8 mouse cellular contexts compared by ENCODE assay signal in the genomic region with DNA sequence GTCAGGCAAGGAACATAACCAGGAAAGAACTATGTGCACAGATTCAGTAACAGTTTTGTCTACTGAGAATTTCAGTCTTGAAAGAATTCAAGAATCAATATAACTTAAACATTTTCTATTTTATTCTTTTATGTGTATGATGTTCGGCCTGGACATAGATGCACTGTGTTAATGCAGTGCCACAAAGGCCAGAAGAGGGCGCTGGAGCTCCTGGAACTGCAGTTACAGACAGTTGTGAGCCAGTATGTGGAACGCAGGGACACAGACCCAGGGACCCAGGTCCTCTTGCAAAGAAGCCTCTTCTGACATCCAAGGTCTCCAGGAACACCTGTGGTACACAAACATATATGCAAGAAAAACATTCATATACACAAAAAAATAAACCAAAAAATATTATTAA. TPM values are rescaled to one million over a fixed set of nuclear protein-coding genes. Genes with fewer than 3 reads are reported as not detected.
A peak's percentile ranks its signal among the peaks of the same experiment; 100 is the strongest.
DNase-seq lines count a peak whose midpoint lies in the region; ATAC-seq and TF ChIP-seq lines count a peak whose summit lies in the region.
"Had no signal": no experiment of that assay in that cellular context is flagged by ENCODE, and none has a peak within 500 bp of the region (broad histone marks: within the 10 kb centered on the region; RNA-seq: fewer than 3 reads in every experiment).

No protein-coding gene starts in this region.

- no peak overlapping the region for H3K4me2 ChIP-seq in neural tube, embryonic 15.5 days

- peaks cover 19% of the 10 kb centered on the region for H3K4me1 ChIP-seq in E14TG2a.4 (replicated peaks; ENCODE audit: low read depth, low read length)
- H3K4me1 ChIP-seq in neural tube, embryonic 15.5 days = peaks cover 8% of the 10 kb centered on the region

- peak; percentile 63 for ATAC-seq in megakaryocyte progenitor cell, adult 5-6 weeks (replicated peaks; ENCODE audit: poor library complexity)
- ATAC-seq in neural tube, embryonic 15.5 days (ENCODE audit: low FRiP score) = no peak

- H3K36me3 ChIP-seq in E14TG2a.4 (ENCODE audit: insufficient read depth, low read length) = peaks cover 6% of the 10 kb centered on the region
- H3K36me3 ChIP-seq in neural tube, embryonic 15.5 days = peaks cover 3% of the 10 kb centered on the region

- no peak overlapping the region for H3K4me3 ChIP-seq in layer of hippocampus, adult 2 months
- no peak overlapping the region for H3K4me3 ChIP-seq in E14TG2a.4 (replicated peaks; ENCODE audit: low read length)
- H3K4me3 ChIP-seq in neural tube, embryonic 15.5 days (replicated peaks) = no peak overlapping the region

- H3K9me3 ChIP-seq in E14TG2a.4 (ENCODE audit: low read length) = no peaks in the 10 kb centered on the region
- H3K9me3 ChIP-seq in neural tube, embryonic 15.5 days (replicated peaks) = no peaks in the 10 kb centered on the region

- H3K9ac ChIP-seq in neural tube, embryonic 15.5 days (replicated peaks) = no peak overlapping the region

- no peak for DNase-seq in layer of hippocampus, adult 2 months (ENCODE audit: low spot score in 2 of 2)
- DNase-seq in layer of hippocampus, postnatal 14 days (ENCODE audit: low spot score in 2 of 2) = no peak
- DNase-seq in ZHBTc4 (ENCODE audit: low read depth, low spot score) = peak; percentile 83
- DNase-seq in cerebellum, adult 9-10 months = no peak
- DNase-seq: gastrocnemius, postnatal 25 days had no signal

- WGBS in neural tube, embryonic 15.5 days = 67% methylated on average over 3 of the region's 3 CpGs

- H3K27ac ChIP-seq in layer of hippocampus, adult 2 months = no peak overlapping the region
- no peak overlapping the region for H3K27ac ChIP-seq in neural tube, embryonic 15.5 days (replicated peaks)

- peak; percentile 70 for TF ChIP-seq CTCF in layer of hippocampus, adult 2 months (conservative IDR thresholded peaks at IDR 0.05)
- peak; percentile 81 for TF ChIP-seq CTCF in E14TG2a.4 (conservative IDR thresholded peaks at IDR 0.05; ENCODE audit: low read length)

- no peaks in the 10 kb centered on the region for H3K27me3 ChIP-seq in E14TG2a.4 (ENCODE audit: insufficient read depth, low read length)
- H3K27me3 ChIP-seq in neural tube, embryonic 15.5 days (replicated peaks) = no peaks in the 10 kb centered on the region

RNA-seq across cellular contexts. Expression of gene Vps11, which starts 3.0 kb away (rescaled TPM):
- 10 to 100 TPM; 54.7 to 55.7 TPM for total RNA-seq in layer of hippocampus, adult 2 months (2021)
- total RNA-seq in layer of hippocampus, postnatal 14 days (2021) = 10 to 100 TPM; 41.8 to 46.1 TPM
- total RNA-seq in megakaryocyte progenitor cell, adult 5-6 weeks (2015) = 11.9 and 13.0 TPM in 2 replicates
- 18.7 and 21.3 TPM in 2 replicates for total RNA-seq in megakaryocyte progenitor cell, adult 5-6 weeks (2017)
- 37.4 and 40.8 TPM in 2 replicates for polyA plus RNA-seq in neural tube, embryonic 15.5 days (2015; fragmentation: Nextera tagmentation; extraction: Ambion mirVana)

RNA-seq across cellular contexts. Expression of gene Hyou1, which starts 14.8 kb away (rescaled TPM):
- total RNA-seq in layer of hippocampus, adult 2 months (2021) = 100 to 1,000 TPM; 113 to 127 TPM
- total RNA-seq in layer of hippocampus, postnatal 14 days (2021) = 100 to 1,000 TPM in 1 of 2 experiments, 10 to 100 TPM in 1; 97.1 to 116 TPM
- 90.9 and 104 TPM in 2 replicates for total RNA-seq in megakaryocyte progenitor cell, adult 5-6 weeks (2015)
- total RNA-seq in megakaryocyte progenitor cell, adult 5-6 weeks (2017) = 172 and 175 TPM in 2 replicates
- polyA plus RNA-seq in neural tube, embryonic 15.5 days (2015; fragmentation: Nextera tagmentation; extraction: Ambion mirVana) = 26.5 and 30.8 TPM in 2 replicates

RNA-seq across cellular contexts. Expression of gene Hmbs, which starts 20.5 kb away (rescaled TPM):
- 10 to 100 TPM; 21.9 to 22.1 TPM for total RNA-seq in layer of hippocampus, adult 2 months (2021)
- total RNA-seq in layer of hippocampus, postnatal 14 days (2021) = 10 to 100 TPM; 22.6 to 22.8 TPM
- 123 and 124 TPM in 2 replicates for total RNA-seq in megakaryocyte progenitor cell, adult 5-6 weeks (2015)
- 46.4 and 55.8 TPM in 2 replicates for total RNA-seq in megakaryocyte progenitor cell, adult 5-6 weeks (2017)
- polyA plus RNA-seq in neural tube, embryonic 15.5 days (2015; fragmentation: Nextera tagmentation; extraction: Ambion mirVana) = 58.3 and 62.5 TPM in 2 replicates

RNA-seq across cellular contexts. Expression of gene H2afx, which starts 30.0 kb away (rescaled TPM):
- 10 to 100 TPM; 42.5 to 44.2 TPM for total RNA-seq in layer of hippocampus, adult 2 months (2021)
- 10 to 100 TPM; 50.5 to 59.1 TPM for total RNA-seq in layer of hippocampus, postnatal 14 days (2021)
- 109 and 111 TPM in 2 replicates for total RNA-seq in megakaryocyte progenitor cell, adult 5-6 weeks (2015)
- total RNA-seq in megakaryocyte progenitor cell, adult 5-6 weeks (2017) = 270 and 329 TPM in 2 replicates
- polyA plus RNA-seq in neural tube, embryonic 15.5 days (2015; fragmentation: Nextera tagmentation; extraction: Ambion mirVana) = 108 and 149 TPM in 2 replicates

RNA-seq across cellular contexts. Expression of gene Slc37a4, which starts 32.2 kb away (rescaled TPM):
- total RNA-seq in layer of hippocampus, adult 2 months (2021) = 10 to 100 TPM; 29.5 to 30.2 TPM
- total RNA-seq in layer of hippocampus, postnatal 14 days (2021) = 10 to 100 TPM; 39.8 to 41.0 TPM
- total RNA-seq in megakaryocyte progenitor cell, adult 5-6 weeks (2015) = 28.8 and 30.6 TPM in 2 replicates
- total RNA-seq in megakaryocyte progenitor cell, adult 5-6 weeks (2017) = 24.9 and 40.9 TPM in 2 replicates
- 61.3 and 69.8 TPM in 2 replicates for polyA plus RNA-seq in neural tube, embryonic 15.5 days (2015; fragmentation: Nextera tagmentation; extraction: Ambion mirVana)
